Mouse (Mus musculus): ENCODE measurements around the gene Uri1.

The Uri1 gene

DNA sequence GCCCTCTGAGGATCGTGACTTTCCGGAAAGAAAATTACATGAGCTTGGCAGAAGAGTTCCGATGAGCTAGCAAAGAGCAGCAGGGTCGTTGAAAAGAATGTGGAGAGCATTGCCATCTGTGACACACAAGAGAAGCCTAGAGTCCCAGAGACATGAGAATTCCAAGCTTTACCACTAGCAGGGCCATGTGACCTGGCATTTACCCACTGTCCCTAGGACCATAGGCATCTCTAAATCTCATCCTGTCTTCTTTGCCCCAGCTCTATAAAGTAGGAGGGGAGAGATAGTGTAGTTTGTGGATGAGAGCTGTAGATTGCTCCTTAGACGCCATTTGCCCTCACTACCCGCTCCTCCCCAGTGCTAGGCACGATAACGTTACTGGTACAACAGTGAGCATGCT, at the start of gene Uri1:
Uri1 (minus strand) TSS at position 101 of the 400 bp plus-strand sequence.
- WGBS = 93% methylated on average over 8 of the region's 8 CpGs

DNA sequence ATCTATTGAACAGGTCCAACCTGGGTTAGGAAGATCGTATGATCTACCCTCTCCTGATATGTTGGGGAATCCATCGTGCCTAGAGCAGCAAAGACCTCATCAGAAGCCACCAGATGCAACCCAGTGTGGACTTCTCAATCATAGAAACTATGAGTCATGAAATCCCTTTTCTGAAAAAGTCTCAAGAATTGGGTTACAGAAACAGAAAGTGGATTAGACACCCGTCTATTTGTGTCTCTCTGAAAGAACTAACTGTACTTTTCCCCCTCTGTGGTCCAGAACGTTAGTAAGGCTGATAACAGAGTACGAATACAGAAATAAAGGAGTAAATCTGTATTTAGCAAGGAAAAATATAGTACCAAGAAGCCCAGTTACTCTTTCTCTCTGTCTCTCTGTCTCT, 47.7 kb upstream of the Uri1 start:
- 43% methylated on average over 5 of the region's 5 CpGs for WGBS

DNA sequence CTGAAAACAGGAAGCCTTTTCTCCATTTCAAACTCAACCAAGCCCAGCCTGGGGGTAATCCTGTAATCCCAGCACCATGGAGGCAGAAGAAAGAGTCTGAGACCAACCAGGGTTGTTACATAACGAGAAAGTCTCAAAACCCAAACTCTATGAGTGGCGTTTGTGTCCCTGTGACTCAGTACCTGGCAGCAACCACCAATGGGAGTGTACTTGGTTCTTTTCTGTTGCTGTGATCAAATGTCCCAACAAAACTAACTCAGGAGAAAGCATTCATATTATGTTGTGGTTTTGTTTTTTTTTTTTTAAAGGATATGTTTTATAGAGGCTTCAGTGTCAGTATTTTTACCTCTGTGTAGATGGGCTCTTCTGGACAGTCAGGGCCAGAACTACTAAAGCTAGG, 47.3 kb upstream of the Uri1 start:
- WGBS = 21% methylated on average over 2 of the region's 2 CpGs

- WGBS = 65% methylated on average over 4 of the region's 4 CpGs
Measured at GRCm38 (mm10) chr7:38064431-38064830, 41.1 kb upstream of the Uri1 start.

DNA sequence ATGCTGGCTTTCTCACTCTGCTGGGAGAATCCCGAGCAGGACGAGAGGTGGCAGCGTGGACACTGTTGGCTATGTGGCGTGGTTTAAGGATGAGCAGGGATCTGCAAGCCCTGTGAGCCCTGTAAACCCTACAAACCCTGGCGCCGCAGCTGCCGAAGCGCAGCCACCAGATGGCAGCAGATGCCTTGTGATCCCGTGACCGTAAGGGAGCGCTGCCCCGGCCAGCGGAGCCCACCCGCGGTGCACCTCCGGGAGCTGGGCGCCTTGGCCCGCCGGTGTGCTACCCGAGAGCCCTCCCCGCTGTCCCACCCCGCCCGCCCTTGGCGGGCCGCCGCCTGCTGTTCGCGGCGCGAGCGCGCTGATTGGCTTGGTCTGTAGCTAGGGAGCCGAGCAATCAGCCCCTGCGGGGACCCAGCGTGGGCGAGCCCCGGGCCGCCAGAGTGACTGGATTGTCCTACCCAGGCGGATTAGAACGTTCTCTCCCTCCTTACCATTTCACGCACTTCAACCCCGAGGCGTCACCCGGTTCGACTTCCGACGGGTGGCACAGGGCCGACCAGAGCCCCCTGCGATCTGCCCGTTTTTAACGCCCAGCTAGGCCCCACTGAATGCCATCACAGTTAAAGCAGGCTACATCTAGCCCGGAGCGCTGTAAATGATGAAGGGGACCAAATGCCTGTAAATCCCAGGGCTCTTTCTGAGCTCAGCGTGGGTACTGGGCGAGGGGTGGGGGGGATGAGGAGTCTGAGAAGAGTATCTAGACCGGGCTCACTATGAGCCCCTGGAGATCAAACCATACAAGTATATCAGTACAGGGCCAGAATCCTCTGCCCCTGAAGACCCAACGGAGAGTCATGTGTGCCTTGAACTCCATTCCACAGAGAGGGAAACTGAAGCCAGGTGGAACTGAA, 38.0 kb upstream of the Uri1 start:
- WGBS = 2% methylated on average over 57 of the region's 57 CpGs

GRCm38 (mm10) chr7:38059636-38060330, 36.4 kb upstream of the Uri1 start:
- 65% methylated on average over 8 of the region's 8 CpGs for WGBS

DNA sequence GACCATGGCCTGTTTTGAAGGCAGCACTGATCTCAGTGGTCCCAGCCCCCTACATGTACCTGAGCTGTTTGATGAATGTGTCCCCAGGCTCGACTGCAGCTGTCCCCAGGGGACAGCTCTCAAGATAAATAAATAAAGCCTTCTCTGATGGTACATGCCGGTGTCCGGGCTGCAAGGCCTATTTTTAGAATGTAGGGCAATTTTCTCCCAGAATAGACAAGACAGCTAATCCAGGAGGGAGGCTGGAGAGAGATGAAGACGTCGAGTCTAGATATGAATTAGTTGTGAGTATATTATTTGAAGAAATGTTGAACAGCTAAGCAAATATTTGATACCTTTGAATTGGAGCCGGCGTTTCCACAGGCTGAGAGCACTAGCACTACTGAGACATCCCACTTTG, 35.7 kb upstream of the Uri1 start:
- 40% methylated on average over 7 of the region's 7 CpGs for WGBS

- 42% methylated on average over 2 of the region's 2 CpGs for WGBS
Measured at GRCm38 (mm10) chr7:38055996-38056395, 32.6 kb upstream of the Uri1 start.

DNA sequence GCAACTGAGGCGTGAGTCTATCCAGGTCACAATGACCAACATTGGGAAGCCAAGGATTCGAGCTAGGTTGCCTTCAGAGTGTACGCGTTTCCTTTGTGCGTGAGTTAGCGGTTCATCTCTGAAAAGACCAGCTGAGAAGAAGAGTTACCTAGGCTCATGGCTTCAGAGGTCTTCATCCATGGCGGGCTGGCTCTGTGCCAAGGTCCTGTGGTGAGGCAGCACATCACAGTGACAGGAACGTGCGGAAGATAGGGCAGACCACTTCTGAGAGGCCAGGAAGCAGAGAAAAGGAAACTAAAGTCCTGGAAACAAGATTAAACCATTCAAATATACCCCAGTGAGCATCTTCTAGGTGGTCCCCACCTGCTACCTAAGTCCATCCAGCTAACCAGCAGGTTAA, 30.9 kb upstream of the Uri1 start:
- WGBS = 88% methylated on average over 9 of the region's 9 CpGs

GRCm38 (mm10) chr7:38047229-38047628, 23.9 kb upstream of the Uri1 start:
- WGBS = 54% methylated on average over 5 of the region's 5 CpGs

GRCm38 (mm10) chr7:38041244-38041643, 17.9 kb upstream of the Uri1 start:
- 90% methylated on average over 3 of the region's 3 CpGs for WGBS

DNA sequence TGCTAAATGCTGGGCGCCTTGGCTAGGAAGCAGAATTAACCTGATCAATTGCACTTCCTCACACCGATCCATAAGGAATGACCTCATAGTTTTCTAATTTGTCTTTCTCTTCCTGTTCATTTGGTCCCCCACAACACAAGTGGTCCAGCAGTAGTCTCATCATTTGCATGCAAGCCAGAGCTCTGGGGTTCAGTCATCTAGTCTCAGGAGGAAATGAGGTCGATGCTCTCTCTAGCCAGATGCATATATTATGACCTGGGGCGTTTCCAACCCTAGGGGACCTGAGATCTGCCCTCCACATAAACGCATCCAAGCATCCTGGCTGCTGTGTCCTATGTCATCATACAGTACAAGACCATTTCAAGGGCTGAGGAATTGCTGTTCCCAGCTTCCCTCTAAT, 14.2 kb upstream of the Uri1 start:
- 69% methylated on average over 5 of the region's 5 CpGs for WGBS

- 93% methylated on average over 4 of the region's 4 CpGs for WGBS
Measured at GRCm38 (mm10) chr7:38031183-38031582, 7.8 kb upstream of the Uri1 start.

DNA sequence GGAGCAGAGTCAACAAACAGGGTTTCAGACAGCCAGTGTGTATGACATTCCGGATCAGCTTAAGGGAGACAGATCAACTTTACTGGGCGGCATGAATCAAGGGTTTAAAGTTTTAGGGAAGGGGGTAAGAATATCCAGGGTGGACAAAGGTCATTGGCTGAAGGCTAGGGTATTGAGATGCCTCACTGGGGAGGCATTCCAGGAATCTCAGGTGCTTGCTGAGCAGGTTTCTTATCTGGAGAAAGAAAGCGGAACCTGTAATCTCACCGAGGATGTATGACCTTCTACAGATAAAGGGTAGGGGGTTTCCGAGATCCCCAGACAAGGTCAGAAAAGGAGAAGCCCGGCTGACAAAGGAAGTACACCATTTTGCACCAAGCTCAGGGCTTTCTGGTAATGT, 7.3 kb upstream of the Uri1 start:
- 61% methylated on average over 6 of the region's 6 CpGs for WGBS

DNA sequence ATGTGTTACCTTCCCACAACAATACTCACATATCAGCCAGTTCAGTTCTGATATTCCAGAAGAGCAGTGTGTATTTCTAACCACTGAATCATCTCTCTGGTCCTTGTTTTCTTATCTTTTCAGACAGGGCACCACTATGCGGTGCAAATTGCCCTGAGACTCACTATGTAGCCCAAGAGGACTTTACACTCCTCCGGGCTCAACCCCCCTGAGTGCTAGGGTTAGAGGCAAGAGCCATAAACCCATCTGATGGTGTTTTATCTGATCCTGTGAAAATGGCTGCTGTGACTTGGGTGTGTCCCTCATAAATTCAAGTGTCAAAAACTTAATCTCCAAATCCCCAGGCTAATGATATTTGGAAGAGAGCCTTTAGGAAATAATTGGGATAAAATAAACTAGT, 6.6 kb upstream of the Uri1 start:
- WGBS = 79% methylated on average over 2 of the region's 2 CpGs

GRCm38 (mm10) chr7:38029083-38029482, 5.7 kb upstream of the Uri1 start:
- WGBS = 55% methylated on average over 5 of the region's 5 CpGs

- 92% methylated on average over 7 of the region's 7 CpGs for WGBS
Measured at GRCm38 (mm10) chr7:38027940-38028600, 4.7 kb upstream of the Uri1 start.

DNA sequence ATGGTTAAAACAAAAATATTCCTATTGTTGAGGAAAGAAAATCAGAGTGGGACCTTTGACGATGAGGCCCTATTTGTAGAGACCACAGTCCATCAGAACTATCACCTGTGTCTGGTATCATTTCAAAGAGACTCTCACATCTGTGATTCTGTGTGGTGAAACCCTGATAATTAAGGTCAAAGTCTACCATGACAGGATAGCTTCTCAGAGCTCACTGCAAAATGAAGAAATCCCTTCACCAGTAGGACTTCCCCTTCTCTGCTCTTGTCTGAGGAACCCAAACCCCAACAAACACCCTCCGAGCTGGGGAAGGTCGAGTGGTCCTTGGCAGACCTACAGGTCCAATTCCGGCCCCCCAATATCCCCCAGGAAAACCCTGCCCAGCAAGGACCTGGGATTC, 1.5 kb upstream of the Uri1 start:
- 84% methylated on average over 4 of the region's 4 CpGs for WGBS

DNA sequence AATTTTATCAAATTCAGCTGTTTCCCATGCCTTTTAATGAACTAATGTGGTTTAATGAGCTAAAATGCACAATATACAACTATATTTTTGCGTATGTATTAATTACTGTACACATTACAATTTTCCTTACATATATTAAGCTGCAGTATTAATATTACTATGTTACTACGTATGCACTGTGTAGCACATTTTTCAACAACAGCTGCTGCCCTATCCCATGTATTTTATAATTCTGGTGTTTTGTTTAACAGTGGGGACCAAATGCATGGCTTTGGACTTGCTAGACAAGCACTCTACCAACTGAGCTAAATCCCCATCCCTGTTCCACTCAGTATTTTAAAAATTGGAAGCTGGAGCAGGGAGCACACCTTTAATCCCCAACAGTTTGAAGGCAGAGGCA, 3.6 kb downstream of the Uri1 start:
- 39% methylated on average over 2 of the region's 2 CpGs for WGBS

DNA sequence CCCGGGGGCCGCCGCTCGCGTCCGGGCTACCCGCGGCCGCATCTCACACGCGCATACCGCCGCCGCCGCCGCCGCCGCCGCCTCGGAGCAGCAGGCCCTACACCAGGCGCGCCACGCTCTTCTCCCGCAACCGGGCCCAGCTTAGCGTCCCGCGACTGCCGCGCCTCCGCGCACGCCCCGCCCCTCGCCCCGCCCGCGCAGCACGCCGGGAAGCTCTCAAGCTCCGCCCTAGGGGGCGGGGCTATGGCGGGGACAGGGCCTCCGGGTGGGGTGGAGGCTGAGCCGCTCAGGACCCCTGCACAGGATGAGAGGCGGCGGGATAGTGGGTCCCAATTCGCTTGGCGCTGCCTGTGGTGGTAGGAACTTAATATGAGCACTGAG, 4.0 kb downstream of the Uri1 start:
- 1% methylated on average over 45 of the region's 49 CpGs for WGBS

DNA sequence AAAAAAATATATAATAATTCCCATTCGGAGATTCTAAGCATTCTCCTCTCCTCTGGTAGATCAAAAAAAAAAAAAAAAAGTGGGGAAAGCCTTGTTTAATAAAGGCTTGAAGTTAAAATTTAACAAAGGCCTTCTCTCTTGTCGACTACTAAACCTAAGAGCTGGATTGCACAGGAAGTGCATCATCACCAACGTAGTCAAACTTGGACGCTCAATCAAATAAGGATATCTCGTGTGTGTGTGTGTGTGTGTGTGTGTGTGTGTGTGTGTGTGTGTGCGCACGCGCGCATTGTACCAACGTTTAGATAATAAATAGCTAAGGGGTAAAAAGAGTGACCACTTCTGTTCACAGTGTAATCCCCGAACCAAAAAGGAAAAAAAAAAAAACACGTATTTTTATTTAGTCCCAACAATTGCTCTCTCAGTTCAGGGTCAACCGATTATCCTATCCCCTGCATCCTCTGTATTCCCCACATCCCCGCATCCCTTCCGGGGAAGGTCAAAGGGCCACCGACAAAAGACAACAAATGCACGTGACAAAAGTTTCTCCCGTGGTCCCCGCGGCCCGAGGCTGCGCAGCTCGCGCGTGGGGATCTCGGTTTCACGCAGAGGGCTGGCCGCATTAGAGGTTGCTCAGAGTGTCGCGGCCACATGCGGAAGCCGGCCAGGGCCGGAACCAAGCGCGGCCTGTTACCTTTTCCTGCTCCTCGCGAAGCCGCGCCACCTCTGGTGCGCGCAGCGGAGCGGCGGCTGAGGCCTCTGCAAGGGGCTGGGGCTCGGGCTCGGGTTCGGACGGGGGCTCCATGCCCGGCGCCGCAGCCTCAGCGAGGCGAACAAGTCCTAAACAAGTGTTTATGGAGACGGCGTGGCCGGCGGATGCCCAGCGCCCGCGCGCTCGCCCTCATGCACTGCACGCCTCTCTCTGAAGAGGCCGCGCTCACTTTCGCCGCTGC, 4.7 kb downstream of the Uri1 start:
- WGBS = under 1% methylated on average over 67 of the region's 67 CpGs

Measured in cerebral cortex, adult 2 months (tissue).